Mouse (Mus musculus): ENCODE results near the gene Rnf167. TPM values are rescaled to one million over a fixed set of nuclear protein-coding genes. Genes with fewer than 3 reads are reported as not detected.

Rnf167 gene
- polyA plus RNA-seq, 1 experiment: 91.1 TPM

- no peak for DNase-seq (ENCODE audit: low read depth)
- TF ChIP-seq CTCF (IDR thresholded peaks at IDR 0.05; ENCODE audit: borderline replicate concordance, extremely low read depth, insufficient read depth, insufficient read length): no peak
- TF ChIP-seq POLR2A (IDR thresholded peaks at IDR 0.05; ENCODE audit: borderline replicate concordance, extremely low read depth, insufficient read depth, insufficient read length, poor library complexity, severe bottlenecking): no peak
These were observed 31.4 kb upstream of the Rnf167 start, which contains the start of gene 4930544D05Rik for GRCm38 (mm10) chr11:70615516-70616093. Gene 4930544D05Rik, plus strand, starts transcription at chr11:70615848.

GRCm38 (mm10) chr11:70619101-70619500, 27.9 kb upstream of the Rnf167 start, which contains the start of gene Chrne:
Gene Chrne, minus strand, starts transcription at chr11:70619216.
- DNase-seq (ENCODE audit: low read depth): no peak
- no peak for TF ChIP-seq CTCF (IDR thresholded peaks at IDR 0.05; ENCODE audit: borderline replicate concordance, extremely low read depth, insufficient read depth, insufficient read length)
- TF ChIP-seq POLR2A (IDR thresholded peaks at IDR 0.05; ENCODE audit: borderline replicate concordance, extremely low read depth, insufficient read depth, insufficient read length, poor library complexity, severe bottlenecking): no peak

GRCm38 (mm10) chr11:70621972-70622814, 24.8 kb upstream of the Rnf167 start:
- no peak for TF ChIP-seq CTCF (IDR thresholded peaks at IDR 0.05; ENCODE audit: borderline replicate concordance, extremely low read depth, insufficient read depth, insufficient read length)
- TF ChIP-seq POLR2A (IDR thresholded peaks at IDR 0.05; ENCODE audit: borderline replicate concordance, extremely low read depth, insufficient read depth, insufficient read length, poor library complexity, severe bottlenecking): no peak
- DNase-seq (ENCODE audit: low read depth): no peak

- no peak for DNase-seq (ENCODE audit: low read depth)
- TF ChIP-seq CTCF (IDR thresholded peaks at IDR 0.05; ENCODE audit: borderline replicate concordance, extremely low read depth, insufficient read depth, insufficient read length): peak; percentile 18; the same call in 1 of the 2 replicates
- TF ChIP-seq POLR2A (IDR thresholded peaks at IDR 0.05; ENCODE audit: borderline replicate concordance, extremely low read depth, insufficient read depth, insufficient read length, poor library complexity, severe bottlenecking): no peak
These were observed 23.8 kb upstream of the Rnf167 start for GRCm38 (mm10) chr11:70623053-70623742.

GRCm38 (mm10) chr11:70625473-70625872, 21.6 kb upstream of the Rnf167 start:
- DNase-seq (ENCODE audit: low read depth): peak; percentile 47
- TF ChIP-seq POLR2A (IDR thresholded peaks at IDR 0.05; ENCODE audit: borderline replicate concordance, extremely low read depth, insufficient read depth, insufficient read length, poor library complexity, severe bottlenecking) (no peak), CTCF (IDR thresholded peaks at IDR 0.05; ENCODE audit: borderline replicate concordance, extremely low read depth, insufficient read depth, insufficient read length) (peak; percentile 68; the same call in 1 of the 2 replicates)

GRCm38 (mm10) chr11:70626877-70627276, 20.2 kb upstream of the Rnf167 start:
- no peak for DNase-seq (ENCODE audit: low read depth)
- TF ChIP-seq CTCF (IDR thresholded peaks at IDR 0.05; ENCODE audit: borderline replicate concordance, extremely low read depth, insufficient read depth, insufficient read length) (no peak), POLR2A (IDR thresholded peaks at IDR 0.05; ENCODE audit: borderline replicate concordance, extremely low read depth, insufficient read depth, insufficient read length, poor library complexity, severe bottlenecking) (no peak)

- no peak for DNase-seq (ENCODE audit: low read depth)
- TF ChIP-seq CTCF (IDR thresholded peaks at IDR 0.05; ENCODE audit: borderline replicate concordance, extremely low read depth, insufficient read depth, insufficient read length) (no peak), POLR2A (IDR thresholded peaks at IDR 0.05; ENCODE audit: borderline replicate concordance, extremely low read depth, insufficient read depth, insufficient read length, poor library complexity, severe bottlenecking) (no peak)
These were observed 18.6 kb upstream of the Rnf167 start for GRCm38 (mm10) chr11:70628431-70628830.

- DNase-seq (ENCODE audit: low read depth): peak; percentile 52
- TF ChIP-seq CTCF (IDR thresholded peaks at IDR 0.05; ENCODE audit: borderline replicate concordance, extremely low read depth, insufficient read depth, insufficient read length): peak; percentile 40; the same call in 1 of the 2 replicates
- TF ChIP-seq POLR2A (IDR thresholded peaks at IDR 0.05; ENCODE audit: borderline replicate concordance, extremely low read depth, insufficient read depth, insufficient read length, poor library complexity, severe bottlenecking): no peak
These were observed 17.5 kb upstream of the Rnf167 start for GRCm38 (mm10) chr11:70629557-70629956.

GRCm38 (mm10) chr11:70630129-70630528, 16.9 kb upstream of the Rnf167 start:
- no peak for DNase-seq (ENCODE audit: low read depth)
- TF ChIP-seq CTCF (IDR thresholded peaks at IDR 0.05; ENCODE audit: borderline replicate concordance, extremely low read depth, insufficient read depth, insufficient read length) (no peak), POLR2A (IDR thresholded peaks at IDR 0.05; ENCODE audit: borderline replicate concordance, extremely low read depth, insufficient read depth, insufficient read length, poor library complexity, severe bottlenecking) (no peak)

- no peak for DNase-seq (ENCODE audit: low read depth)
- TF ChIP-seq POLR2A (IDR thresholded peaks at IDR 0.05; ENCODE audit: borderline replicate concordance, extremely low read depth, insufficient read depth, insufficient read length, poor library complexity, severe bottlenecking) (no peak), CTCF (IDR thresholded peaks at IDR 0.05; ENCODE audit: borderline replicate concordance, extremely low read depth, insufficient read depth, insufficient read length) (no peak)
These were observed 11.4 kb upstream of the Rnf167 start for GRCm38 (mm10) chr11:70635601-70636000.

- TF ChIP-seq POLR2A (IDR thresholded peaks at IDR 0.05; ENCODE audit: borderline replicate concordance, extremely low read depth, insufficient read depth, insufficient read length, poor library complexity, severe bottlenecking): no peak
- TF ChIP-seq CTCF (IDR thresholded peaks at IDR 0.05; ENCODE audit: borderline replicate concordance, extremely low read depth, insufficient read depth, insufficient read length): no peak
- DNase-seq (ENCODE audit: low read depth): no peak
These were observed 9.3 kb upstream of the Rnf167 start for GRCm38 (mm10) chr11:70637764-70638163.

All from brain, embryonic 14.5 days (tissue).